Mouse (Mus musculus): ENCODE data around the gene Col5a1.

Gene Col5a1

DNA sequence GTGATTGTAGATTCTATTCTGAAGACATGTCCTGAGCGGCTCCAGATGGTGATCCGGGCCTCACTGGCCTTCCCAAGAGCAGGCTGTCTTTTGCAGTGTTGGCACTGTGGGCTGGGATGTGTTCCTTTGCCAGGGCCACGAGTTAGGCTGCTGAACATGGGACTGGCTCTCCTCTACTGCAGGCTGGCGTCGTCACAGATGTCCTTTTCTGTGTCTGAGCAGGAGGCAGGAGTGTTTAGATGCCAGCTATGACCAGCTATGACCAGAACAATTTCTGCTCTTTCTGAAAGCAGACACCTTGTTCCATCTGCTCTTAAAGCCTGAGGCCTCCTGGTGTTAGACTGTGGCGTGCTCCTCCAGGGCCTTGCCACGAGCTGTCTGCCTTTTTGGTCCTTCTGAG lies 31.9 kb downstream of the Col5a1 start:
- no peak for DNase-seq (ENCODE audit: low read depth)

- DNase-seq (ENCODE audit: low read depth), result no peak
Measured at GRCm38 (mm10) chr2:27919309-27919850, 33.2 kb downstream of the Col5a1 start.

DNA sequence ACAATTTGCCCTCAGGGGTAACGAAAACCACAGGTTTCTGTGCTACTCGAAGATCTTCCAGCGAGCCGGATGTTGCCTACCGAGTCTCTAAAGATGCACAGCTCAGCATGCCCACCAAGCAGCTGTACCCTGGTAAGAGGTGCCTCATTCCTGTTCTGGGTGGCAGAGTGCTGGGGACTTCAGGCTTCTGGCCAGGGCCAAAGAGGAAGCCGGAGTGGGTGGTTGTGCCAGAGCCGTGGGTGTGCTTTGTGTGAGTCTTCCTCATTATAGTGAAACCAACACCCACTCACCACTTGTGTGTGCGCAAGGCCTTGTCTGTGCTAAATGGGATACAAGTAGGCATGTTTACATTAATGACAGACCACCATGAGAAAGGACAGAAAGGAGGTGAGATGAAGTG lies 35.8 kb downstream of the Col5a1 start:
- no peak for DNase-seq (ENCODE audit: low read depth)

- no peak for DNase-seq (ENCODE audit: low read depth)
Measured at GRCm38 (mm10) chr2:27923718-27924117, 37.5 kb downstream of the Col5a1 start.

DNA sequence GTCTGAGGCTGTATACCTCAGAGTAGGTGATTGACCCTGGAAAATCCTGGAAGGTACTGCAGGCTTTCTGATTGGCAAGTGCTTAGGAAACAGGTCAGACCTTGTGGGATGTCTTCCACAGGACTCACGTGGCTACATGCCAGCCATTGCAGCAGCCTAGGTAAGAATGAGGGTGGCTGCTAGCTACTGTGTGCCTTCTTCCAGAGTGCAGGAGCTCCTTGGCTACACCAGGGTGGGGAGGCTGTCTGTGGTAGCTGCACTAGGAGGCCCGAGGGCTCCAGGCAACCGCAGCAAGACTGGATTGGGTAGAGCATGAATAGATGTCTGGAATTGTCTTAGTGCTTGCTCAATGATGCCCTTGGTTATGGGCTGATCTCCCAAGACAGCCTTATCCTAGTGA lies 38.2 kb downstream of the Col5a1 start:
- DNase-seq (ENCODE audit: low read depth), result no peak

DNA sequence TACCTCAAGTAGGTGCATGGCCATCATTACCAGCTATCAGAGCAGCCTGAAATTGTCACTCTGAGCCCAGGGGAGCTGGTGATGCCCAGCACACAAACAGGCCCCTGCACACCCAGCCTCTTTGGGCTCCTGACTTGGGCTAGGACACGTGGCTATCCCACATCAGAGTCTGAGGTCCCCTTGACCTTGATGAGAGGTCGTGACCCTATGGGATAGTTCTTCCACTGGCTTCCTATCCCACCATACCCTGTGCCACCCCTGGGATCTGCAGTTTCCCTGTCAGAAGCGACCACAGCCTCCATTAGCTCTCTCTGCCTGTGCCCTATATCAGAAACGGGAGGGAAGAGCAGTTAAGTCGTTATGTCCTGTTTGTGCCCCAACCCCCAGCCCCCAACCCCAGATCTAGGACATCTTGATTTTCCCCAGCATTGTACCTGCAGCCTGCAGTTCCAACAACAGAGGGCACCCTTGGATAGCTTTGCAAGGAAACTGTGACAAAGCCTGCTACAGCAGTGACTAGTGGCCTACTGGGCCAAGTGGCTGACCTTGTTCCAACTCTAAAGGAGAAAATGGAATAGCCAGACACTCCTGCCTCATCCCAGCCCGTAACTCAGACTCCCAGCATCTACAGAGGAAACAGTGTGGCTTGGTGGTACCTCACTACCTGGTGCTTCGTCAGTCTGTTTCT lies 40.4 kb downstream of the Col5a1 start:
- no peak for DNase-seq (ENCODE audit: low read depth)

DNA sequence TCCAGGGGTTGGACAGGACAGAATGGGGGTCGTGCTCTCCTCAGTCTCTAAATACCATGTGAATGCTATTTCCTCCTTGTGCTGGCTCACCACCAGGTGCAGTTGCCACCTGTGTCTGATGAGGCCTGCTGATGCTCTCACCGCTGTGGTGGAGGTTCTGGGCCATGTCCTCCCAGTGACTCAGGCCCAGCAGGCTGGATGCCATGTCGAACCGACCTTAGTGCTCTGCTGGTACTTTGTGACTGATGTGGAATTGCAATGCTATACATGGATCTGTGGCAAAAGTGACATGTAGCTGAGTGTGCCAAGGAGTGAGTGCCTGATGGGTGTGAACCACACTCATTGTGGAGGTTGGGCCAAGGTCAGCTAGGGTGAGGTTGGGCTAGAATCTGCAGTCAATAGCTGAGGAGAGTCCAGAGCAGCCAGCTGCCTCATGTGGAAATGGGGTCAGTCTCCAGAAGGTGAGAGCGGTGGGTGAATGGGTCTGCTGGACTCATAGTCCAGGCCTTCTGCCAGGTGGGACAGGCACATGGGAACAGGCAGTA lies 44.3 kb downstream of the Col5a1 start:
- DNase-seq (ENCODE audit: low read depth), result peak; percentile 58

DNA sequence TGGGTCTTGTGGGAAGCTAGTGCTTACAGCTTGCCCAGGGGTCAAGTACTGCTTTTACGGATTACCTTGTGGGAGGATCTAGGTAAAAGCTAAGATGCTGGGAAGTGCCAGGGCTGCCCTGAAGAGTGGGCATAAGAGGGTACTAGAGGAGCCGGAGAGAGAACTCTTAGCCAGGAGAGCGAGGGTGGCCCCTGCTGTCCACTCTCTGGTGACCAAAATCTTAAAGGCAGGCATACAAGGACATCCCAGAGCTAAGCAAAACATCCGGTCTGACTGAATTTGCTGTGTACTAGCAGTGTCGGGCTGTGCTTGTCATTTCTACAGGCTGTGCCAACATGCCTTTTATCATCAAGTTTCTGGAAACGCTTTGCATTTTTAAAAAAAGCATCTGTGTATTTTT lies 44.9 kb downstream of the Col5a1 start:
- DNase-seq (ENCODE audit: low read depth), result no peak

DNA sequence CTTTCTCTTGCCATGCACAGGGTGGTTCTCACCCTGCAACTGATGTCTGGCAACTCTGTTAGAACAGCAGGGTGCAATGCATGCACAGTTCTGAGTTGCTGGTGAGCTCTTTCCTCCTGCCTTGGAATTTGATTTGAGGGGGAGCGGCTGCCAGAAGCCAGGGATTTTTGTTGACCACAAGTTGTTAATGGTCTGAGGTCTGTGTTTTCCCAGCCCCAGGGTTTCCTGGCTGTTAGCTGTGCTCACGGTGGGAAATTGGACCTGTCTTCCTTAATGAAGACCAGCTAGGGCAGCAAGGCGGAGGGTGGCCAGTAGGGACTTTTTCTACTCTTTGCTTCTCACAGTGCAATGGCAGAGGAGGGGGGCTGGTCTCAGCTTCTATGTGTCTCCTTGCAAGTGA lies 45.7 kb downstream of the Col5a1 start:
- DNase-seq (ENCODE audit: low read depth), result peak; percentile 86

- DNase-seq (ENCODE audit: low read depth), result no peak
Measured at GRCm38 (mm10) chr2:27934269-27934668, 48.0 kb downstream of the Col5a1 start.

- no peak for DNase-seq (ENCODE audit: low read depth)
Measured at GRCm38 (mm10) chr2:27934831-27935230, 48.6 kb downstream of the Col5a1 start.

DNA sequence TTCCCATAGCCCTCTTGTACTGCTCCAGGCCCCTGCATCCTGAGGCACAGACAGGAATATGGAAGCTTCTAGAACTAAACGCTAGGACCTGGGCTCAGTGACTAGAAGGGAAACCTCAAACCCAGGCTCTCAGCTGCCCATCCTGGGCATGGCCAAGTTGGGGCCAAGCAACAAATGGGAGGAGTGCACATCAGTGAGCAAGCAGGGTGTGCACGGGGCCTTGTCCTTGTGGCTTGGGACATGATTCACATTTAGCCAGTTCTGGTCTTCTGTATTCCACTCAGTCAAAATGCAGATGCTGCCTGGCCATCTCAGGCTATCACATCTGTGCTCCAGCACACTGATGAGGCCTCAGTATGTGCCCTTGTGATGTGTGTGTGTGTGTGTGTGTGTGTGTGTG lies 49.2 kb downstream of the Col5a1 start:
- no peak for DNase-seq (ENCODE audit: low read depth)

GRCm38 (mm10) chr2:27936607-27937191 lies 50.5 kb downstream of the Col5a1 start:
- peak; percentile 90 for DNase-seq (ENCODE audit: low read depth)

DNA sequence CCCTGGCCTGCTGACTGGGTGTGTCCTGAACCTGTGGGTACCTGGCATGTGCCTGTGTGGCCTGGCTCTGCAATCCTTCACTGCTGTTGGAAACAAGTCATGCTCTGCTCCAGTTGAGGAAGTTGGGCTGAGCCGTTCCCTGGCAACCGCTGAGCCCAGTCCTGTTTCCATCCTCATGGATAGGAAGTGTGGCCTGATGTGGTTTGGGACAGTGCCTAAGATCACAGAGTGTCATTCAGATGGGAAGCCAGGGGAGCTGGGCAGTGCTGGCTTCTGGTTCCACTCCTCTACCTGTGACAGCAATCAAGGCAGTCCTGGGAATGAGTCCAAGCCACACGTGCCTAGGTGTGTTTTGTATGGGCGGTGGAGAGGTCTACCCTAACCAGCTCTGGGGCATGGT lies 53.2 kb downstream of the Col5a1 start:
- DNase-seq (ENCODE audit: low read depth), result peak; percentile 62

GRCm38 (mm10) chr2:27940144-27940543 lies 53.9 kb downstream of the Col5a1 start:
- no peak for DNase-seq (ENCODE audit: low read depth)

GRCm38 (mm10) chr2:27947252-27947651 lies 61.0 kb downstream of the Col5a1 start:
- no peak for DNase-seq (ENCODE audit: low read depth)

- DNase-seq (ENCODE audit: low read depth), result no peak
Measured at GRCm38 (mm10) chr2:27947917-27948316, 61.7 kb downstream of the Col5a1 start.

DNA sequence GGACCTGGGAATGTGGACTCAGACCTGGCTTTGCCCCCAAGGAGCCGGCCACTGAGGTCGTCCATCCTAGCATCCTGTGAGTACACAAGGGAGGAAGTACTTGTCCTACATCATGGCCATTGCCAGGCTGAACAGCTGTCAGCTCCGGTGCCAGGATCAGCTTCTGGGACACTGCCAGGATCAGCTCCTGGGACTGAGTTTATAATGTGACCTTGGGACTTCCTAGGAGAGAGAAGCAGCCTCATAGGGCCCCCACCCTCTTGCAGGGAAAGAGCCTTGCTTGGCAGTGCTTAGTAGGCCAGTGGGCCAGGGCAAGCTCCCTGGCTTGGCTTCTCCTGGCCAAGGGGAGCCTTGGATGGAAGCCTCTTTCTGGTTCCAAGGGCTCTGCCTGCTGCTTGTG lies 67.6 kb downstream of the Col5a1 start:
- no peak for DNase-seq (ENCODE audit: low read depth)

GRCm38 (mm10) chr2:27954924-27955323 lies 68.7 kb downstream of the Col5a1 start:
- no peak for DNase-seq (ENCODE audit: low read depth)

DNA sequence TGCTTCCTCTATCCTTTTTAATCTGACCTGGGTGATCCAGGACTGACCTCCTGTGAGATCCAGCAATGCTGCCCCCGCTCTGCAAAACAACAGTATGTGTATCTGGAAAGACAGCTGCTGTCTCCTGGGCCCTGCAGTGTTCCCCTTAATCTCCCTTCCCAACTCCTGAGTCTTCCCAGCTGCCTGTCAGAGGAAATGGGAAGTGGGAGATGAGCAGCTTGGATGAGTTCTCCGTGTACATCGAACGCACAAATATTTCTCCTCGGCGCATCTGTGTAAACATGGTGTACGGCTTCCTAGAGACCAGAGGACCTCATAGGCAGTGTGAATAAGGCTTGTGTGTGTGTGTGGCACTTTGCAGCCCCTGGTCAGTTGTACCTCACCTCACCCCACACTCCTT lies 70.5 kb downstream of the Col5a1 start:
- DNase-seq (ENCODE audit: low read depth), result no peak

DNA sequence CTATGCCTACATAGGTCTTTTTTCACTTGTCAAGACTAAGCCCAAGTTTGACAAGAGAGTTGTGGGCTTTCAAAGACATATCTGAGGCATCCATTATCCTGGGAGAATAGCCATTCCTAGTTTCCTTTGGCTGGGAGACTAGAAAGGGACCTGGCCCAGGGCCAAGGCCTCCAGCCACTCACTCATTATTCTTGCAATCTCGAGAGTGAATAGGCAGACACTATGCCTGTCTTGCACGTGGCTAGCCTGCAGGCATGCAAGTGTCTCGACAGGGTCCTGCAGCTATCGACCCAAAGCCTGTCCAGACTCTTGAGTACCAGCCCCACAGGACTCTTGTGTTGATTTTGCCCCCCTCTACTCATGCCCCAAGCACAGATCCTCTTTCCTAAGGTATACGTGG lies 71.0 kb downstream of the Col5a1 start:
- DNase-seq (ENCODE audit: low read depth), result no peak

GRCm38 (mm10) chr2:27959275-27959674 lies 73.0 kb downstream of the Col5a1 start:
- DNase-seq (ENCODE audit: low read depth), result no peak

DNA sequence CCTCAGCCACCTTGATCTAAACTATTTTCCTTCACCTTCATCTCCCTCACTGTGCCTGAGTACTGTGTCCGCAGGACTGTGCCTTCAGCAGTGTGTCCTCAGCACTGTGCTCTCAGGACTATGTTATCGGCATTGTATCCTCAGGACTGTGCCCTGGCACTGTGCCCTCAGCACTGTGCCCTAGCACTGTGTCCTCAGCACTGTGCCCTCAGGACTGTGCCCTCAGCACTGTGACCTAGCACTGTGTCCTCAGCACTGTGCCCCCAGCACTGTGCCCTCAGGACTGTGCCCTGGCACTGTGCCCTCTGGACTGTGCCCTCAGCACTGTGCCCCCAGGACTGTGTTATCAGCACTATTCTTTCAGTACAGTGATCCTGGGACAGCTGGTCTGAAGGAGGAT lies 75.0 kb downstream of the Col5a1 start:
- no peak for DNase-seq (ENCODE audit: low read depth)

DNA sequence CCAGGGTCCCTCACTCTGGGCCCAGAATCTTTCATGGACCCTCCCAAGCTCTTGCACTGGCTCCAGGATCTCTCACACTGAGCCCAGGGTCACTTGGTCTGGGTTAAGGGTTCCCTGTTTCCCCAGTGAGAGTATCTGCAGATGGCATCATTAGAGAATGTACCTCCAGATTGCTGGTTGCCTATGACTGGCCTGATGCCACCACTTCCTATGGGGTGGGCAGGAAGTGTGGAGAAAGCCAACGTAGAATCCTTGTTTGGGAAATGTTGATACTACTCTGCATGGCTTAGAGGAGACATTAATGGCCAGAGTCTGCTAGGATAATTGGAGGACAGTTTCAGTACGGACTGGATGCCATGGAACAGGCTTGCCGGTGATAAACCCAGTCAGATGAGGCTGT lies 76.2 kb downstream of the Col5a1 start:
- no peak for DNase-seq (ENCODE audit: low read depth)

Data from fibroblast of lung, adult 2 months (primary cell).